Mouse (Mus musculus): Measurements from ENCODE around the gene 1110059E24Rik.

DNA sequence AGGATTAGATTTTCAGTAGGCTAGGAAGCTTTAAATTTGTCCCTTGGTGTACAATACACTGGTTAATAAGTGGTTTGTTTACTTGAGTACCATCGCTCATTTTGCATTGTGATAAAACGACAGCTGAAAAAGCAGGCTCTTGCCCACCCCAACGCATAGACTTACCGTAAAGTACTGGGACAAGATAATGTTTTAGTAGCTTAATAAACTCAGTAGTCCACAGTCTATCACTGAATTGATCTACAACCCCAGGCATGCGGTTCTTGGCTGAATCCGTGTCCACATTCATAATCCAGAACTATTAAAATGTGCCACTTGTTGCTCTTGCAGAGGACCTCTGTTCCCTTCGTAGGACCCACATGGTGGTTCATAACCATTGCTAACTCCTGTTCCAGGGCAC is 2.0 kb upstream of the 1110059E24Rik start:
- TF ChIP-seq CTCF (IDR thresholded peaks at IDR 0.05; ENCODE audit: insufficient read depth, low read depth, low read length) (no peak), POLR2A (IDR thresholded peaks at IDR 0.05; ENCODE audit: insufficient read depth, low read depth, low read length) (no peak)
